Mouse (Mus musculus): ENCODE measurements around the gene Nlrc3. TPM values are rescaled to one million over a fixed set of nuclear protein-coding genes. Genes with fewer than 3 reads are reported as not detected.
"Not testable (repeated sequence)": the region's sequence is repeated elsewhere in the genome, so short reads cannot be mapped to it uniquely, and the experiment has no call there.

The Nlrc3 gene
- polyA plus RNA-seq (2016; fragmentation: Nextera tagmentation; extraction: Ambion mirVana) = 0.96 and 1.2 TPM in 2 replicates

GRCm38 (mm10) chr16:3976251-3976671, at the start of gene Nlrc3:
Nlrc3 (minus strand) TSS chr16:3976632.
- 83% methylated on average over 4 of the region's 4 CpGs for WGBS

GRCm38 (mm10) chr16:4022719-4023118, 46.3 kb upstream of the Nlrc3 start:
- Histone ChIP-seq H3K27ac (no peak overlapping the region), H3K9ac (no peak overlapping the region), H3K4me2 (replicated peaks) (no peak overlapping the region), H3K36me3 (no peaks in the 10 kb centered on the region), H3K4me3 (no peak overlapping the region), H3K27me3 (no peaks in the 10 kb centered on the region), H3K4me1 (no peaks in the 10 kb centered on the region), H3K9me3 (replicated peaks) (no peaks in the 10 kb centered on the region)
- 75% methylated on average over 4 of the region's 4 CpGs for WGBS
- no peak for ATAC-seq (ENCODE audit: low FRiP score)

More at GRCm38 (mm10) chr16:3976251-3976671, at the start of gene Nlrc3:
- H3K27ac ChIP-seq = no peak within 1 kb of the TSS
- H3K27me3 ChIP-seq = no peaks in the 10 kb centered on the region
- peaks cover 42% of the 10 kb centered on the region for H3K36me3 ChIP-seq
- H3K4me1 ChIP-seq = no peaks in the 10 kb centered on the region
- 0 out of 2 replicates have a peak, but pooled peaks have one; percentile 26 for ATAC-seq (ENCODE audit: low FRiP score)
- H3K9me3 ChIP-seq (replicated peaks) = no peaks in the 10 kb centered on the region
- H3K9ac ChIP-seq = no peak within 1 kb of the TSS
- H3K4me2 ChIP-seq (replicated peaks) = no peak within 1 kb of the TSS
- H3K4me3 ChIP-seq = no peak within 1 kb of the TSS

GRCm38 (mm10) chr16:4021241-4021640, 44.8 kb upstream of the Nlrc3 start:
- no peaks in the 10 kb centered on the region for H3K9me3 ChIP-seq (replicated peaks)
- no peak for ATAC-seq (ENCODE audit: low FRiP score)
- no peak overlapping the region for H3K4me3 ChIP-seq
- H3K36me3 ChIP-seq = no peaks in the 10 kb centered on the region
- H3K9ac ChIP-seq = no peak overlapping the region
- no peaks in the 10 kb centered on the region for H3K27me3 ChIP-seq
- no peaks in the 10 kb centered on the region for H3K4me1 ChIP-seq
- no peak overlapping the region for H3K27ac ChIP-seq
- no peak overlapping the region for H3K4me2 ChIP-seq (replicated peaks)
- 81% methylated on average over 1 of the region's 1 CpGs for WGBS

GRCm38 (mm10) chr16:4017466-4017865, 41.0 kb upstream of the Nlrc3 start:
- H3K27me3 ChIP-seq; H3K36me3 ChIP-seq; H3K4me1 ChIP-seq; H3K4me2 ChIP-seq (replicated peaks); H3K4me3 ChIP-seq; H3K9me3 ChIP-seq (replicated peaks); ATAC-seq (ENCODE audit: low FRiP score); H3K9ac ChIP-seq; H3K27ac ChIP-seq: not testable (repeated sequence)
- 85% methylated on average over 6 of the region's 6 CpGs for WGBS

- not testable (repeated sequence) for H3K9me3 ChIP-seq (replicated peaks); H3K4me3 ChIP-seq; H3K9ac ChIP-seq; H3K4me1 ChIP-seq; H3K27ac ChIP-seq; H3K36me3 ChIP-seq; ATAC-seq (ENCODE audit: low FRiP score); H3K27me3 ChIP-seq; H3K4me2 ChIP-seq (replicated peaks)
- 76% methylated on average over 17 of the region's 17 CpGs for WGBS
Observed at GRCm38 (mm10) chr16:4016786-4017185, 40.4 kb upstream of the Nlrc3 start.

GRCm38 (mm10) chr16:4014040-4014668, 37.7 kb upstream of the Nlrc3 start:
- Histone ChIP-seq H3K9ac (no peak overlapping the region), H3K4me2 (replicated peaks) (no peak overlapping the region), H3K4me3 (no peak overlapping the region), H3K27ac (no peak overlapping the region), H3K9me3 (replicated peaks) (no peaks in the 10 kb centered on the region), H3K4me1 (no peaks in the 10 kb centered on the region), H3K27me3 (no peaks in the 10 kb centered on the region), H3K36me3 (no peaks in the 10 kb centered on the region)
- no peak for ATAC-seq (ENCODE audit: low FRiP score)
- WGBS = 78% methylated on average over 5 of the region's 5 CpGs

GRCm38 (mm10) chr16:4012882-4013570, 36.6 kb upstream of the Nlrc3 start:
- ATAC-seq (ENCODE audit: low FRiP score) = no peak
- Histone ChIP-seq H3K4me3 (no peak overlapping the region), H3K9me3 (replicated peaks) (no peaks in the 10 kb centered on the region), H3K4me2 (replicated peaks) (no peak overlapping the region), H3K27ac (no peak overlapping the region), H3K27me3 (no peaks in the 10 kb centered on the region), H3K9ac (no peak overlapping the region), H3K36me3 (no peaks in the 10 kb centered on the region), H3K4me1 (no peaks in the 10 kb centered on the region)
- 79% methylated on average over 4 of the region's 4 CpGs for WGBS

GRCm38 (mm10) chr16:4003489-4004398, 27.3 kb upstream of the Nlrc3 start, which contains the start of gene Slx4:
Slx4 (minus strand) TSS chr16:4003770.
- WGBS = 1% methylated on average over 57 of the region's 58 CpGs
- Histone ChIP-seq H3K36me3 (peaks cover 23% of the 10 kb centered on the region), H3K4me1 (peaks cover 11% of the 10 kb centered on the region), H3K4me2 (replicated peaks) (peak within 1 kb of the TSS; percentile 82), H3K27ac (peak within 1 kb of the TSS; percentile 81), H3K27me3 (no peaks in the 10 kb centered on the region), H3K4me3 (peak within 1 kb of the TSS; percentile 76), H3K9me3 (replicated peaks) (no peaks in the 10 kb centered on the region), H3K9ac (peak within 1 kb of the TSS; percentile 81)
- ATAC-seq (ENCODE audit: low FRiP score) = peak; percentile 98

GRCm38 (mm10) chr16:3988410-3988809, 12.0 kb upstream of the Nlrc3 start:
- Histone ChIP-seq H3K27me3 (no peaks in the 10 kb centered on the region), H3K9ac (no peak overlapping the region), H3K27ac (no peak overlapping the region), H3K36me3 (peaks cover 97% of the 10 kb centered on the region), H3K9me3 (replicated peaks) (no peaks in the 10 kb centered on the region), H3K4me1 (no peaks in the 10 kb centered on the region), H3K4me2 (replicated peaks) (no peak overlapping the region), H3K4me3 (no peak overlapping the region)
- no peak for ATAC-seq (ENCODE audit: low FRiP score)
- 90% methylated on average over 4 of the region's 4 CpGs for WGBS

- Histone ChIP-seq H3K9ac (no peak overlapping the region), H3K9me3 (replicated peaks) (no peaks in the 10 kb centered on the region), H3K27ac (no peak overlapping the region), H3K4me1 (no peaks in the 10 kb centered on the region), H3K27me3 (no peaks in the 10 kb centered on the region), H3K36me3 (peaks cover 99% of the 10 kb centered on the region), H3K4me2 (replicated peaks) (no peak overlapping the region), H3K4me3 (no peak overlapping the region)
- WGBS = 49% methylated on average over 7 of the region's 7 CpGs
- ATAC-seq (ENCODE audit: low FRiP score) = no peak
Observed at GRCm38 (mm10) chr16:3983146-3983700, 6.8 kb upstream of the Nlrc3 start.

- Histone ChIP-seq H3K27ac (no peak overlapping the region), H3K9me3 (replicated peaks) (no peaks in the 10 kb centered on the region), H3K4me2 (replicated peaks) (no peak overlapping the region), H3K4me3 (no peak overlapping the region), H3K36me3 (peaks cover 99% of the 10 kb centered on the region), H3K27me3 (no peaks in the 10 kb centered on the region), H3K4me1 (no peaks in the 10 kb centered on the region), H3K9ac (no peak overlapping the region)
- 88% methylated on average over 4 of the region's 4 CpGs for WGBS
- ATAC-seq (ENCODE audit: low FRiP score) = no peak
Observed at GRCm38 (mm10) chr16:3982173-3982572, 5.7 kb upstream of the Nlrc3 start.

- H3K36me3 ChIP-seq = peaks cover 47% of the 10 kb centered on the region
- no peak overlapping the region for H3K4me3 ChIP-seq
- H3K27ac ChIP-seq = no peak overlapping the region
- no peak overlapping the region for H3K4me2 ChIP-seq (replicated peaks)
- no peaks in the 10 kb centered on the region for H3K4me1 ChIP-seq
- H3K9ac ChIP-seq = no peak overlapping the region
- 0 out of 2 replicates have a peak, but pooled peaks have one; percentile 21 for ATAC-seq (ENCODE audit: low FRiP score)
- H3K27me3 ChIP-seq = no peaks in the 10 kb centered on the region
- no peaks in the 10 kb centered on the region for H3K9me3 ChIP-seq (replicated peaks)
- WGBS = 53% methylated on average over 3 of the region's 3 CpGs
Observed at GRCm38 (mm10) chr16:3976712-3977111, 280 bp upstream of the Nlrc3 start.
